ENCODE assay signal across 8 mouse cellular contexts in the genomic region with DNA sequence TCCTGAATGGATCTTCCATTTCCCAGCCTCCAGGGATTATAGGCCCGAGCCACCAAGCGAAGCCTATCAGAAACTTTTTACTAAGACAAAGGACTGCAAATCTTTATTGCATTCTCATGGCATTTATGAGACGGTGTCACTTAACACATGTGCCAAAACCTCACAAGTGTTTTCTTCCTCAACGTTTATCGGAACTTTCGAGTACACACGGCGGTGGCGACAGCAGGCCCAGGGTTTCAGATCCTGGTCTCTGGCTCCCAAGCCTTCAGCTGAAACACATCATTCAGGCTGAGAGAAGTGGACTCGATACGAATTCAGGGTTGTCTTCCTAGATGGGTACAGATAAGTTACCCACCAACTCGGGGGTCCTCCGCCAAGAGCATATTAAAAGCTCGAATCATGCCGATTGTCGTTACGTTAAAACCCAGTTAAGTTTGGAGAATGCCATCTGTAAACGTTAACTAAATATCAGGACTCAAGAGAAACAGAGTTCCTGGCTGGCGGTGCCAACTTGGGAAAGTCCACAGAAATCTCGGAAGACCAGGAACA. TPM values are rescaled to one million over a fixed set of nuclear protein-coding genes. Genes with fewer than 3 reads are reported as not detected.
DNase-seq lines count a peak whose midpoint lies in the region; ATAC-seq lines count a peak whose summit lies in the region.

No protein-coding gene starts in this region.

- peak overlapping the region; percentile 88 for H3K9ac ChIP-seq in embryonic facial prominence, embryonic 12.5 days
- peak overlapping the region; percentile 95 for H3K9ac ChIP-seq in intestine, embryonic 14.5 days (ENCODE audit: low read length)
- H3K9ac ChIP-seq in midbrain, embryonic 15.5 days: peak overlapping the region; percentile 93

- 4% methylated on average over 20 of the region's 20 CpGs for WGBS in embryonic facial prominence, embryonic 12.5 days
- 3% methylated on average over 20 of the region's 20 CpGs for WGBS in intestine, embryonic 14.5 days
- 5% methylated on average over 20 of the region's 20 CpGs for WGBS in midbrain, embryonic 15.5 days

- H3K27me3 ChIP-seq in embryonic facial prominence, embryonic 12.5 days: no peaks in the 10 kb centered on the region
- H3K27me3 ChIP-seq in intestine, embryonic 14.5 days (replicated peaks; ENCODE audit: control insufficient read depth, insufficient read depth, low read length): no peaks in the 10 kb centered on the region
- H3K27me3 ChIP-seq in midbrain, embryonic 15.5 days (replicated peaks): no peaks in the 10 kb centered on the region

- no peak for ATAC-seq in embryonic facial prominence, embryonic 12.5 days (ENCODE audit: insufficient number of reproducible peaks, insufficient read depth, low FRiP score, low TSS enrichment)
- ATAC-seq in intestine, embryonic 14.5 days (replicated peaks; ENCODE audit: low FRiP score, low TSS enrichment, low read depth): 0 out of 2 replicates have a peak, but pooled peaks have one; percentile 24
- peak; percentile 43; the same call in 1 of the 2 replicates for ATAC-seq in midbrain, embryonic 15.5 days (replicated peaks)
- no peak for ATAC-seq in inflammation-experienced regulatory T-cells, adult 6 months

- peak overlapping the region; percentile 89 for H3K4me3 ChIP-seq in embryonic facial prominence, embryonic 12.5 days
- H3K4me3 ChIP-seq in intestine, embryonic 14.5 days (ENCODE audit: low read depth, low read length): peak overlapping the region; percentile 99
- H3K4me3 ChIP-seq in midbrain, embryonic 15.5 days: peak overlapping the region; percentile 100

- peaks cover 29% of the 10 kb centered on the region for H3K36me3 ChIP-seq in embryonic facial prominence, embryonic 12.5 days
- peaks cover 36% of the 10 kb centered on the region for H3K36me3 ChIP-seq in intestine, embryonic 14.5 days (ENCODE audit: control insufficient read depth, insufficient read depth, low read length)
- peaks cover 7% of the 10 kb centered on the region; the same call in 1 of the 2 replicates for H3K36me3 ChIP-seq in midbrain, embryonic 15.5 days (replicated peaks)

- peak; percentile 14 to 18 for DNase-seq in cerebellum, postnatal 25 days
- DNase-seq in cerebellum, adult 9-10 months: no peak
- DNase-seq in 416B (ENCODE audit: low read depth): peak; percentile 39
- DNase-seq in intestine, embryonic 14.5 days (ENCODE audit: low spot score): peak; percentile 62
- no peak for DNase-seq in frontal cortex, postnatal 36 days (ENCODE audit: low spot score in 2 of 2)

- peak overlapping the region; percentile 81 for H3K4me2 ChIP-seq in embryonic facial prominence, embryonic 12.5 days (replicated peaks)
- peak overlapping the region; percentile 84 for H3K4me2 ChIP-seq in intestine, embryonic 14.5 days (ENCODE audit: low read length)
- peak overlapping the region; percentile 61 for H3K4me2 ChIP-seq in midbrain, embryonic 15.5 days

- H3K4me1 ChIP-seq in embryonic facial prominence, embryonic 12.5 days: 0 out of 2 replicates have a peak, but pooled peaks cover 4% of the 10 kb centered on the region
- no peaks in the 10 kb centered on the region; the same call in 1 of the 2 replicates for H3K4me1 ChIP-seq in intestine, embryonic 14.5 days (replicated peaks; ENCODE audit: control insufficient read depth, insufficient read depth, low read length)
- peaks cover 18% of the 10 kb centered on the region for H3K4me1 ChIP-seq in midbrain, embryonic 15.5 days

- no peaks in the 10 kb centered on the region for H3K9me3 ChIP-seq in embryonic facial prominence, embryonic 12.5 days
- no peaks in the 10 kb centered on the region for H3K9me3 ChIP-seq in intestine, embryonic 14.5 days (ENCODE audit: control insufficient read depth, low read length)
- H3K9me3 ChIP-seq in midbrain, embryonic 15.5 days: no peaks in the 10 kb centered on the region

- peak overlapping the region; percentile 84 for H3K27ac ChIP-seq in embryonic facial prominence, embryonic 12.5 days
- peak overlapping the region; percentile 77 for H3K27ac ChIP-seq in intestine, embryonic 14.5 days (ENCODE audit: low read depth)
- H3K27ac ChIP-seq in midbrain, embryonic 15.5 days: peak overlapping the region; percentile 86

RNA-seq across cellular contexts. Expression of gene Rtcb, which starts 0.7 kb away (rescaled TPM):
- polyA plus RNA-seq in embryonic facial prominence, embryonic 12.5 days (2016; fragmentation: Nextera tagmentation; extraction: Ambion mirVana): 215 and 219 TPM in 2 replicates
- polyA plus RNA-seq in intestine, embryonic 14.5 days (2014; fragmentation: Nextera tagmentation; extraction: Ambion mirVana): 162 and 172 TPM in 2 replicates
- polyA plus RNA-seq in midbrain, embryonic 15.5 days (2015; fragmentation: Nextera tagmentation; extraction: Ambion mirVana): 184 and 187 TPM in 2 replicates
- 100 to 1,000 TPM; 135 to 170 (median 165) TPM for polyA plus RNA-seq in inflammation-experienced regulatory T-cells, adult 6 months (2017; shearing (Covaris generic))

RNA-seq across cellular contexts. Expression of gene Ascl4, which starts 29.5 kb away (rescaled TPM):
- 0.83 and 0.94 TPM in 2 replicates for polyA plus RNA-seq in embryonic facial prominence, embryonic 12.5 days (2016; fragmentation: Nextera tagmentation; extraction: Ambion mirVana)
- not detected in 2 replicates for polyA plus RNA-seq in intestine, embryonic 14.5 days (2014; fragmentation: Nextera tagmentation; extraction: Ambion mirVana)
- polyA plus RNA-seq in midbrain, embryonic 15.5 days (2015; fragmentation: Nextera tagmentation; extraction: Ambion mirVana): 1.2 and 1.7 TPM in 2 replicates
- polyA plus RNA-seq in inflammation-experienced regulatory T-cells, adult 6 months (2017; shearing (Covaris generic)): under 1 TPM in 2 of 3 experiments, not detected in 1; 0.29 to 0.39 TPM

RNA-seq across cellular contexts. Expression of gene Prdm4, which starts 40.0 kb away (rescaled TPM):
- 30.3 and 30.8 TPM in 2 replicates for polyA plus RNA-seq in embryonic facial prominence, embryonic 12.5 days (2016; fragmentation: Nextera tagmentation; extraction: Ambion mirVana)
- polyA plus RNA-seq in intestine, embryonic 14.5 days (2014; fragmentation: Nextera tagmentation; extraction: Ambion mirVana): 27.3 and 28.2 TPM in 2 replicates
- 22.7 and 24.5 TPM in 2 replicates for polyA plus RNA-seq in midbrain, embryonic 15.5 days (2015; fragmentation: Nextera tagmentation; extraction: Ambion mirVana)
- 1 to 10 TPM; 4.2 to 7.1 (median 6.1) TPM for polyA plus RNA-seq in inflammation-experienced regulatory T-cells, adult 6 months (2017; shearing (Covaris generic))

RNA-seq across cellular contexts. Expression of gene Bpifc, which starts 54.8 kb away (rescaled TPM):
- not detected in 2 replicates for polyA plus RNA-seq in embryonic facial prominence, embryonic 12.5 days (2016; fragmentation: Nextera tagmentation; extraction: Ambion mirVana)
- polyA plus RNA-seq in intestine, embryonic 14.5 days (2014; fragmentation: Nextera tagmentation; extraction: Ambion mirVana): 0.07 TPM in 1 of 2 replicates, not detected in the other
- 0.11 TPM in 1 of 2 replicates, not detected in the other for polyA plus RNA-seq in midbrain, embryonic 15.5 days (2015; fragmentation: Nextera tagmentation; extraction: Ambion mirVana)
- polyA plus RNA-seq in inflammation-experienced regulatory T-cells, adult 6 months (2017; shearing (Covaris generic)): not detected

Comparison
In these comparisons a context has a peak if more than half of its experiments do, and no peak if none do; other contexts are left out.
1. DNase-seq: peak in cerebellum, postnatal 25 days (2 of 2), 416B (single experiment) and intestine, embryonic 14.5 days (single experiment); none in cerebellum, adult 9-10 months (single experiment) and frontal cortex, postnatal 36 days (0 of 2).
2. ATAC-seq: peak in intestine, embryonic 14.5 days (single experiment) and midbrain, embryonic 15.5 days (single experiment); none in embryonic facial prominence, embryonic 12.5 days (single experiment) and inflammation-experienced regulatory T-cells, adult 6 months (single experiment).
3. Peak in every context shown above with its lines, with median percentiles within 50 percentile points of each other: H3K27ac ChIP-seq, H3K4me2 ChIP-seq, H3K4me3 ChIP-seq and H3K9ac ChIP-seq.